In the genomic region with DNA sequence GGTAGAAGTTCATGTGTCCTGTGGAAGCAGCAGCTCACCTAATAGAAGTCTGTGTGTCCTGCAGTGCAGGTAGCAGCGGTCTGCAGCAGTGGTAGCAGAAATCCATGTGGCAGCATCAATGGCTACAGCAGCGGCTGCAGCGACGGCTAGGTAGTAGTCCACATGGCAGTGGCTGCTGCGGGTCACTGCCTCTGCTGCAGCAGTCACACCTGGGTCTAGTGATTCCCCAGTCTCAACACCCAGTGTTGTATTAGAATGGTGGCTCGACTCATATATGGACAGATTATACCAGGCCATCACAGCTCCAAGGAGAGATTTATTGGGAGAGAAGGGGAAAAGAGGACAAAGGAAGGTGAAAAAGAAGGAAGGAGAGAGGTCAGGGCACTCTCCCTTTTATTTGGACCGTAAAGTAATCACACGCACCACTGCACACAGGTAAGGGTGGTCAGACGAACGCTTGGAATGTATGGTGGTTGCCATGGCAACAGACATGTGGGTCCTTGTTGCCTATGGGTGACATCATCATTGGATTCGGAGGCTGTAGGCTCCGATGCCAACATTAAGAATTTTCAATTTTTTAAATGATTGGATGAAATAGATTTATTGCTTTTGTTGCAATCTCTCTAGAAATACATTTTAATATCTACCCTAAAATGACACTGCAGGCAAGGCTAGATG, we compare ENCODE assay signal across 28 mouse cellular contexts.
DNase-seq lines count a peak whose midpoint lies in the region; ATAC-seq lines count a peak whose summit lies in the region.
"Had no signal": no experiment of that assay in that cellular context is flagged by ENCODE, and none has a peak within 500 bp of the region (broad histone marks: within the 10 kb centered on the region; RNA-seq: fewer than 3 reads in every experiment).

No protein-coding gene starts in this region.

- H3K36me3 ChIP-seq in hindbrain, embryonic 14.5 days (replicated peaks; ENCODE audit: control insufficient read depth, insufficient read depth): no peaks in the 10 kb centered on the region
- no peaks in the 10 kb centered on the region for H3K36me3 ChIP-seq in hindbrain, embryonic 11.5 days (ENCODE audit: control insufficient read depth, insufficient read depth, low read length)
- H3K36me3 ChIP-seq in midbrain, embryonic 14.5 days (ENCODE audit: control insufficient read depth, insufficient read depth, low read length): no peaks in the 10 kb centered on the region
- no peaks in the 10 kb centered on the region for H3K36me3 ChIP-seq in midbrain, embryonic 13.5 days
- no peaks in the 10 kb centered on the region for H3K36me3 ChIP-seq in hindbrain, embryonic 16.5 days (ENCODE audit: control insufficient read depth, insufficient read depth, low read length)
- H3K36me3 ChIP-seq: neural tube, embryonic 12.5 days had no signal

- DNase-seq in hindbrain, embryonic 14.5 days (ENCODE audit: low spot score): no peak
- DNase-seq in hindbrain, embryonic 11.5 days (ENCODE audit: low spot score): no peak
- DNase-seq in midbrain, embryonic 14.5 days: peak; percentile 57
- peak; percentile 5 for DNase-seq in ZHBTc4 (ENCODE audit: low read depth, low spot score)
- DNase-seq in right cerebral cortex, postnatal 10 days (ENCODE audit: low spot score in 2 of 2): no peak
- no peak for DNase-seq in spleen, postnatal 14 days (ENCODE audit: low spot score in 2 of 2)
- DNase-seq: adrenal gland, postnatal 25 days; cerebellum, adult 18-20 months; cerebellum, postnatal 14 days; gastrocnemius, postnatal 36 days; heart, adult 18-20 months; heart, postnatal 36 days; kidney, adult 11 months; kidney, postnatal 25 days; liver; lung, adult 2 months; lung, postnatal 10 days; retina, postnatal 1 day; right cerebral cortex, postnatal 25 days; spleen, adult 18-20 months had no signal

- no peaks in the 10 kb centered on the region for H3K4me1 ChIP-seq in hindbrain, embryonic 14.5 days (replicated peaks; ENCODE audit: control insufficient read depth, insufficient read depth, low read length)
- H3K4me1 ChIP-seq in hindbrain, embryonic 11.5 days (replicated peaks; ENCODE audit: control insufficient read depth, insufficient read depth, low read length): no peaks in the 10 kb centered on the region
- no peaks in the 10 kb centered on the region for H3K4me1 ChIP-seq in midbrain, embryonic 14.5 days (ENCODE audit: control insufficient read depth, insufficient read depth, low read length)
- H3K4me1 ChIP-seq in midbrain, embryonic 13.5 days (replicated peaks): no peaks in the 10 kb centered on the region
- H3K4me1 ChIP-seq in hindbrain, embryonic 16.5 days (ENCODE audit: control insufficient read depth, insufficient read depth, low read depth, low read length): no peaks in the 10 kb centered on the region
- H3K4me1 ChIP-seq: forebrain, embryonic 13.5 days; neural tube, embryonic 12.5 days had no signal

- 84% methylated on average over 12 of the region's 12 CpGs for WGBS in hindbrain, embryonic 14.5 days
- 89% methylated on average over 12 of the region's 12 CpGs for WGBS in hindbrain, embryonic 11.5 days
- 85% methylated on average over 12 of the region's 12 CpGs for WGBS in midbrain, embryonic 14.5 days
- 90% methylated on average over 12 of the region's 12 CpGs for WGBS in midbrain, embryonic 13.5 days
- WGBS in hindbrain, embryonic 16.5 days: 79% methylated on average over 12 of the region's 12 CpGs

- no peaks in the 10 kb centered on the region for H3K27me3 ChIP-seq in hindbrain, embryonic 14.5 days (ENCODE audit: control insufficient read depth, insufficient read depth, low read length)
- H3K27me3 ChIP-seq in hindbrain, embryonic 11.5 days (ENCODE audit: control insufficient read depth, insufficient read depth, low read length): no peaks in the 10 kb centered on the region
- H3K27me3 ChIP-seq in midbrain, embryonic 14.5 days (ENCODE audit: control insufficient read depth, insufficient read depth, low read length): no peaks in the 10 kb centered on the region
- H3K27me3 ChIP-seq in midbrain, embryonic 13.5 days: no peaks in the 10 kb centered on the region
- H3K27me3 ChIP-seq in hindbrain, embryonic 16.5 days (replicated peaks; ENCODE audit: control insufficient read depth, insufficient read depth, low read length): no peaks in the 10 kb centered on the region
- H3K27me3 ChIP-seq: forebrain, embryonic 13.5 days; neural tube, embryonic 12.5 days had no signal

- H3K9me3 ChIP-seq in hindbrain, embryonic 14.5 days (ENCODE audit: control insufficient read depth, low read length): no peaks in the 10 kb centered on the region
- no peaks in the 10 kb centered on the region for H3K9me3 ChIP-seq in hindbrain, embryonic 11.5 days (ENCODE audit: control insufficient read depth, low read length)
- no peaks in the 10 kb centered on the region for H3K9me3 ChIP-seq in midbrain, embryonic 14.5 days (ENCODE audit: control insufficient read depth, low read length)
- no peaks in the 10 kb centered on the region for H3K9me3 ChIP-seq in midbrain, embryonic 13.5 days
- H3K9me3 ChIP-seq in hindbrain, embryonic 16.5 days (ENCODE audit: control insufficient read depth, low read length): no peaks in the 10 kb centered on the region
- H3K9me3 ChIP-seq: forebrain, embryonic 13.5 days; neural tube, embryonic 12.5 days had no signal

- no peak overlapping the region for H3K4me2 ChIP-seq in hindbrain, embryonic 14.5 days (replicated peaks)
- H3K4me2 ChIP-seq in hindbrain, embryonic 11.5 days (replicated peaks; ENCODE audit: low read depth, low read length): no peak overlapping the region
- no peak overlapping the region for H3K4me2 ChIP-seq in midbrain, embryonic 14.5 days (ENCODE audit: low read length)
- H3K4me2 ChIP-seq in midbrain, embryonic 13.5 days (replicated peaks): no peak overlapping the region
- H3K4me2 ChIP-seq in hindbrain, embryonic 16.5 days (ENCODE audit: low read length): no peak overlapping the region
- H3K4me2 ChIP-seq: forebrain, embryonic 13.5 days; heart, embryonic 11.5 days; neural tube, embryonic 12.5 days had no signal

- no peak overlapping the region for H3K4me3 ChIP-seq in hindbrain, embryonic 14.5 days (replicated peaks; ENCODE audit: low read length)
- no peak overlapping the region for H3K4me3 ChIP-seq in hindbrain, embryonic 11.5 days (ENCODE audit: low read depth, low read length)
- no peak overlapping the region for H3K4me3 ChIP-seq in midbrain, embryonic 14.5 days (replicated peaks; ENCODE audit: low read depth, low read length)
- H3K4me3 ChIP-seq in midbrain, embryonic 13.5 days (replicated peaks): no peak overlapping the region
- no peak overlapping the region for H3K4me3 ChIP-seq in hindbrain, embryonic 16.5 days (ENCODE audit: low read length)
- H3K4me3 ChIP-seq: forebrain, embryonic 13.5 days; neural tube, embryonic 12.5 days had no signal

- H3K9ac ChIP-seq in hindbrain, embryonic 14.5 days: no peak overlapping the region
- no peak overlapping the region for H3K9ac ChIP-seq in hindbrain, embryonic 11.5 days (ENCODE audit: low read depth, low read length)
- H3K9ac ChIP-seq in midbrain, embryonic 14.5 days (replicated peaks; ENCODE audit: low read length): no peak overlapping the region
- H3K9ac ChIP-seq in midbrain, embryonic 13.5 days (replicated peaks): no peak overlapping the region
- no peak overlapping the region for H3K9ac ChIP-seq in hindbrain, embryonic 16.5 days (ENCODE audit: low read depth, low read length)
- H3K9ac ChIP-seq: forebrain, embryonic 13.5 days; liver, embryonic 14.5 days; neural tube, embryonic 12.5 days had no signal

- no peak overlapping the region for H3K27ac ChIP-seq in hindbrain, embryonic 14.5 days
- no peak overlapping the region for H3K27ac ChIP-seq in hindbrain, embryonic 11.5 days (ENCODE audit: low read depth, low read length)
- no peak overlapping the region for H3K27ac ChIP-seq in midbrain, embryonic 14.5 days (replicated peaks; ENCODE audit: low read depth, low read length)
- H3K27ac ChIP-seq in midbrain, embryonic 13.5 days: no peak overlapping the region
- H3K27ac ChIP-seq in hindbrain, embryonic 16.5 days (ENCODE audit: low read depth, low read length): no peak overlapping the region
- H3K27ac ChIP-seq: forebrain, embryonic 13.5 days; liver, embryonic 14.5 days; neural tube, embryonic 12.5 days had no signal

- peak; percentile 64; the same call in 1 of the 2 replicates for ATAC-seq in hindbrain, embryonic 14.5 days (ENCODE audit: low FRiP score)
- ATAC-seq in hindbrain, embryonic 11.5 days (ENCODE audit: low FRiP score): no peak
- 0 out of 2 replicates have a peak, but pooled peaks have one; percentile 16 for ATAC-seq in midbrain, embryonic 14.5 days (ENCODE audit: low FRiP score, low TSS enrichment)
- ATAC-seq in midbrain, embryonic 13.5 days: no peak
- peak; percentile 56 for ATAC-seq in hindbrain, embryonic 16.5 days
- ATAC-seq: CD4-positive, CD25-positive, alpha-beta regulatory T cell, adult 4 months; forebrain, embryonic 13.5 days; inflammation-experienced regulatory T-cells, adult 6 months had no signal

Comparison
In these comparisons a context has a peak if more than half of its experiments do, and no peak if none do; other contexts are left out.
1. ATAC-seq: peak in hindbrain, embryonic 14.5 days (single experiment), midbrain, embryonic 14.5 days (single experiment) and hindbrain, embryonic 16.5 days (single experiment); none in hindbrain, embryonic 11.5 days (single experiment) and midbrain, embryonic 13.5 days (single experiment).
2. DNase-seq: peak in midbrain, embryonic 14.5 days (single experiment) and ZHBTc4 (single experiment); none in hindbrain, embryonic 14.5 days (single experiment), hindbrain, embryonic 11.5 days (single experiment), right cerebral cortex, postnatal 10 days (0 of 2) and spleen, postnatal 14 days (0 of 2).